Mouse (Mus musculus) stomach, embryonic 14.5 days (tissue): ENCODE results near the gene Pecam1. TPM values are rescaled to one million over a fixed set of nuclear protein-coding genes. Genes with fewer than 3 reads are reported as not detected.

Experiments
- ATAC-seq: fragments of 200-750 bp; cut with Nextera tagmentation; 2 replicates; pipeline ENCODE4 v1.8.0; 2017; ENCODE audit warnings: low read depth, moderate TSS enrichment; ENCODE audit not compliant: insufficient number of reproducible peaks, insufficient read depth, low FRiP score
- H3K27ac ChIP-seq: fragments of 300-500 bp; sonication (generic); 2 replicates; pipeline ENCODE4 v1.5.1; 2014; ENCODE audit warnings: mild to moderate bottlenecking, low read length, moderate library complexity, mixed read lengths
- H3K27me3 ChIP-seq: fragments of 300-500 bp; sonication (generic); 2 replicates; pipeline ENCODE4 v1.6.1; 2014; ENCODE audit warnings: low read length, control low read depth, mixed read lengths; ENCODE audit not compliant: control insufficient read depth, insufficient read depth
- H3K36me3 ChIP-seq: fragments of 300-500 bp; sonication (generic); 2 replicates; pipeline ENCODE4 v1.6.1; 2014; ENCODE audit warnings: mild to moderate bottlenecking, control low read depth, low read length, moderate library complexity, mixed read lengths; ENCODE audit not compliant: control insufficient read depth, insufficient read depth
- H3K4me1 ChIP-seq: fragments of 300-500 bp; sonication (generic); 2 replicates; pipeline ENCODE4 v1.6.1; 2014; ENCODE audit warnings: low read length, control low read depth, mixed read lengths; ENCODE audit not compliant: control insufficient read depth, insufficient read depth
- H3K4me2 ChIP-seq: fragments of 300-500 bp; sonication (generic); replicated peaks from 2 replicates; pipeline ENCODE4 v1.6.1; 2014; ENCODE audit warnings: low read depth, low read length, control low read depth
- H3K4me3 ChIP-seq: fragments of 300-500 bp; sonication (generic); 2 replicates; pipeline ENCODE4 v1.5.1; 2014; ENCODE audit warnings: low read depth, low read length, control low read depth
- H3K9ac ChIP-seq: fragments of 300-500 bp; sonication (generic); replicated peaks from 2 replicates; pipeline ENCODE4 v1.6.1; 2014; ENCODE audit warnings: low read depth, mild to moderate bottlenecking, control low read depth, low read length, moderate library complexity, mixed read lengths
- H3K9me3 ChIP-seq: fragments of 300-500 bp; sonication (generic); 2 replicates; pipeline ENCODE4 v1.6.1; 2016; ENCODE audit warnings: low read depth, low read length, control low read depth; ENCODE audit not compliant: control insufficient read depth
- WGBS: fragments of 180-500 bp; shearing (Covaris S2); extraction: QIAGEN DNeasy Blood & Tissue Kit; methylation state at CpG from one replicate; pipeline ENCODE4 v1.1.7; 2014; 5-methylcytosine and 5-hydroxymethylcytosine counted together
- polyA plus RNA-seq: library from polyadenylated mRNA; unstranded; fragments of >200 nt; fragmentation: Nextera tagmentation; extraction: Ambion mirVana; gene quantifications from 2 replicates; pipeline ENCODE4 v1.2.1, GENCODE M21; 2014

Pecam1 gene
- 41.9 and 45.2 TPM in 2 replicates for polyA plus RNA-seq

GRCm38 (mm10) chr11:106750121-106750751 lies at the start of gene Pecam1:
TSS of gene Pecam1 (minus strand) at chr11:106750628.
- no peaks in the 10 kb centered on the region for H3K27me3 ChIP-seq
- no peaks in the 10 kb centered on the region for H3K9me3 ChIP-seq
- H3K4me1 ChIP-seq: peaks cover 4% of the 10 kb centered on the region; the same call in 1 of the 2 replicates
- no peak within 1 kb of the TSS for H3K27ac ChIP-seq
- ATAC-seq: no peak
- 65% methylated on average over 13 of the region's 13 CpGs for WGBS
- H3K4me3 ChIP-seq: no peak within 1 kb of the TSS
- no peaks in the 10 kb centered on the region for H3K36me3 ChIP-seq
- no peak within 1 kb of the TSS for H3K4me2 ChIP-seq
- no peak within 1 kb of the TSS for H3K9ac ChIP-seq

GRCm38 (mm10) chr11:106795679-106796078 lies 45.3 kb upstream of the Pecam1 start:
- Histone ChIP-seq H3K9ac (no peak overlapping the region), H3K27me3 (no peaks in the 10 kb centered on the region), H3K27ac (no peak overlapping the region), H3K4me3 (no peak overlapping the region), H3K9me3 (no peaks in the 10 kb centered on the region), H3K36me3 (peaks cover 44% of the 10 kb centered on the region), H3K4me1 (no peaks in the 10 kb centered on the region), H3K4me2 (no peak overlapping the region)
- no peak for ATAC-seq
- WGBS: 46% methylated on average over 9 of the region's 9 CpGs

DNA sequence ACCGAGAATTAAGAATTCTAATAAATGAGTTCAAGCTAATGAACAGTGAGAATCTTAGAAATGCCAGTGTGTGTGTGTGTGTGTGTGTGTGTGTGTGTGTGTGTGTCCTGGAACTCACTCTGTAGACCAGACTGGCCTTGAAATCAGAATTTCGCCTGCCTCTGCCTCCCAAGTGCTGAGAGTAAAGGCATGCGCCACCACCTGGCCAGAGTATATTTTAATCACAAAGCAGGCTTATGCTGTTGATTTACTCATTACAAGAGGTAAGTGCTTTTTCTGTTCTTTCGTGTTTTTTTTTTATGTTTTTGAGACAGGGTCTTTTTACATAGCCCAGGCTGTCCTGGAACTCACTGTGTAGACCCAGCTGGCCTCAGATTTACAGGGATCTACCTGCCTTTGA lies 43.4 kb upstream of the Pecam1 start:
- Histone ChIP-seq H3K4me2 (no peak overlapping the region), H3K9ac (no peak overlapping the region), H3K4me3 (no peak overlapping the region), H3K36me3 (peaks cover 31% of the 10 kb centered on the region), H3K27me3 (no peaks in the 10 kb centered on the region), H3K27ac (no peak overlapping the region), H3K9me3 (no peaks in the 10 kb centered on the region), H3K4me1 (0 out of 2 replicates have a peak, but pooled peaks cover 5% of the 10 kb centered on the region)
- WGBS: 80% methylated on average over 4 of the region's 4 CpGs
- no peak for ATAC-seq

DNA sequence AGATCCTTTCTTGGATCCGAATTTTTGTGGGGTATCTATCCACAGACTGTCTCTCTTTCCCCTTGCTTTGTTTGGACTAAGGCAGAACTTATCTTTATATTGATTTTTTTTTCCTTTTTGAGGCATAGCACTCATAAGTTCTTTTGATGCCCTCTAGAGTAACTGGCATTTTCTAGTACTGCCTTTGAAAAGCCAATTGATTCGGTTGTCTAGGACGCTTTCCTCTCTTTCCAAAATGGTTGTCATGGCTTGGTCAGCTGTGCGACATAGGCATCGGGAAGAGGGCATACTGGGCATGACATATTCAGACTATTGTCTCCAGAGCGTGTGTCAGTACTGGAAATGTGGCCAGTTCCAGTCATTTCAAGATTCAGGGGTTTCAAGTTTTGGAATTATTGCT lies 39.2 kb upstream of the Pecam1 start:
- H3K27me3 ChIP-seq: no peaks in the 10 kb centered on the region
- no peaks in the 10 kb centered on the region for H3K9me3 ChIP-seq
- ATAC-seq: no peak
- H3K9ac ChIP-seq: peak overlapping the region; percentile 97
- 2% methylated on average over 6 of the region's 6 CpGs for whole genome bisulfite sequencing
- peak overlapping the region; percentile 97 for H3K27ac ChIP-seq
- peaks cover 13% of the 10 kb centered on the region; the same call in 1 of the 2 replicates for H3K4me1 ChIP-seq
- peak overlapping the region; percentile 52 for H3K4me3 ChIP-seq
- peaks cover 28% of the 10 kb centered on the region for H3K36me3 ChIP-seq
- peak overlapping the region; percentile 63 for H3K4me2 ChIP-seq

DNA sequence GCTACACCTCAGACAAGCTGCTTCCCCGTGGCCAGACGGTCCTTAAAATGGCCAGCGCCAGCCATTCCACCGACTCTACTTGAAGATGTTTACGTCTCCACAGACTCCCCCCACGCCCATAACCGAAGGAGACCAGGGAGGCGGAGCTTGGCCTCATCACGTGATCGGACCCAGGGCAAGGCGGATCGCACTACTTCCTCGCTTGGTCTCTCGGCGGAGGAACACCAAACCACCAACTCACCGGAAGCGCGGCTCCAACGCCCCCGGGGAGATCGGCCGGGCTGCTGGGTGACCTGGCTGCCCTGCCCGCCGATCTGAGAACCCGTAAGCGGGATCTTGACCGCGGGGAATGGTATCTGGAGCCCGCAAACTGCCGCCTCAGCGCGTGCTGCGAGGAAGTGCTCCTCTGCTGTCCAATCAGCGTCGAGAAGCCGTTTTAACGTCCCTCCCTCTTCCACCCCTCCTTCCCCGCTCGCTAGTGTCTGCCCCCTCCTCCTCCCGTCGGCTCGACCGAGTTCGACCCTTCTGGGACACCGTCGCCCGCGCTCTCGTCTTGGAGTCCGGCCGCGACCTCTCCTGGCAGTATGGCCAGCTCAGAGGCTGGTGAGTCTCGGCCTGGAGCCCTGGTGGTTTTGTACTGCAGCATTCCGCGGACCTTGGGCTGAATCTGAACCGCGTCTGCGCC lies 38.5 kb upstream of the Pecam1 start, which contains the start of the genes Ddx5 and Cep95:
Gene Ddx5 (minus strand): TSS at position 411 of the 685 bp plus-strand sequence.
Gene Cep95 (plus strand): TSS at position 478 of the 685 bp plus-strand sequence.
- Histone ChIP-seq H3K4me3 (peak within 1 kb of the TSS; percentile 52), H3K9me3 (no peaks in the 10 kb centered on the region), H3K9ac (peak within 1 kb of the TSS; percentile 97), H3K4me2 (peak within 1 kb of the TSS; percentile 63), H3K36me3 (peaks cover 28% of the 10 kb centered on the region), H3K4me1 (peaks cover 13% of the 10 kb centered on the region; the same call in 1 of the 2 replicates), H3K27me3 (no peaks in the 10 kb centered on the region), H3K27ac (peak within 1 kb of the TSS; percentile 97)
- peak; percentile 90 for ATAC-seq
- under 1% methylated on average over 58 of the region's 58 CpGs for WGBS

DNA sequence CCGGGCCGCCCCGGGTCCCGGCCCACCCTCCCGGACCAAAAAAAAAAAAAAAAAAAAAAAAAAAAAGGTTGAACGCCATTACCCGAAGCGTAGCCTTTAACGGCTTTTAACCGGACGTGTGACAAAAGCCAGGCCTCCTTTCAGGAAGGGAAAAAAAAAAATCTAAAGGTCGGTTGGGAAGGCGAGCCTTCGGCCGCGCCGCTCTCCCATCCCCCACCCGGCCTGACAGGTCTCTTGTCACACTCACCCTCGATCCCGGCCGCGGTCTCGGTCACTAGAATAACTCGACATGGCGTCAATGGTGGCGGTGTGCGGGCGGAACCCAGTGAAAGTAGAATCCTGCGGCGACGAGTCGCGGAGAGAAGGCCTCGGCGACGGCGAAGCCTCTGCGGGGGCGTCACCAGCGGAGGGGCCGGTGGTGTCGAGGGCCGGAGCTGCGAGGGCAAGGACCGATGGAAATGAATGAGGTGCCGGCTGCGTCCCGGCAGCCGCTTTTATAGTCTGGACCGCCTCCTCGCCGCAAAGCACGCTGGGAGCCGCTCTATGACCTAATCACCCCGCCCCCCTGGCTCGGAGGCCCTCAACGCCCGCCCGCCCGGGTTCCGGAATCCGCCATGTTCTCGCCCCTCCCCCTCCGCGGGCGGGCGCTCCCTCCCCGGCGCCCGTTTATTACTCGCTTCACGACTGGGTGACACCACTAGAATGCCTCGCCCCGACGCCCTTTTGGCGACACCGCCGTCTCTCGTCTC lies 37.8 kb upstream of the Pecam1 start:
- no peak overlapping the region; the same call in 1 of the 2 replicates for H3K4me2 ChIP-seq
- peak overlapping the region; percentile 52 for H3K4me3 ChIP-seq
- 1% methylated on average over 70 of the region's 79 CpGs for WGBS
- H3K36me3 ChIP-seq: peaks cover 35% of the 10 kb centered on the region
- H3K27ac ChIP-seq: peak overlapping the region; percentile 97
- H3K9ac ChIP-seq: peak overlapping the region; percentile 97
- no peaks in the 10 kb centered on the region for H3K9me3 ChIP-seq
- no peaks in the 10 kb centered on the region for H3K27me3 ChIP-seq
- H3K4me1 ChIP-seq: peaks cover 13% of the 10 kb centered on the region; the same call in 1 of the 2 replicates
- peak; percentile 82 for ATAC-seq

DNA sequence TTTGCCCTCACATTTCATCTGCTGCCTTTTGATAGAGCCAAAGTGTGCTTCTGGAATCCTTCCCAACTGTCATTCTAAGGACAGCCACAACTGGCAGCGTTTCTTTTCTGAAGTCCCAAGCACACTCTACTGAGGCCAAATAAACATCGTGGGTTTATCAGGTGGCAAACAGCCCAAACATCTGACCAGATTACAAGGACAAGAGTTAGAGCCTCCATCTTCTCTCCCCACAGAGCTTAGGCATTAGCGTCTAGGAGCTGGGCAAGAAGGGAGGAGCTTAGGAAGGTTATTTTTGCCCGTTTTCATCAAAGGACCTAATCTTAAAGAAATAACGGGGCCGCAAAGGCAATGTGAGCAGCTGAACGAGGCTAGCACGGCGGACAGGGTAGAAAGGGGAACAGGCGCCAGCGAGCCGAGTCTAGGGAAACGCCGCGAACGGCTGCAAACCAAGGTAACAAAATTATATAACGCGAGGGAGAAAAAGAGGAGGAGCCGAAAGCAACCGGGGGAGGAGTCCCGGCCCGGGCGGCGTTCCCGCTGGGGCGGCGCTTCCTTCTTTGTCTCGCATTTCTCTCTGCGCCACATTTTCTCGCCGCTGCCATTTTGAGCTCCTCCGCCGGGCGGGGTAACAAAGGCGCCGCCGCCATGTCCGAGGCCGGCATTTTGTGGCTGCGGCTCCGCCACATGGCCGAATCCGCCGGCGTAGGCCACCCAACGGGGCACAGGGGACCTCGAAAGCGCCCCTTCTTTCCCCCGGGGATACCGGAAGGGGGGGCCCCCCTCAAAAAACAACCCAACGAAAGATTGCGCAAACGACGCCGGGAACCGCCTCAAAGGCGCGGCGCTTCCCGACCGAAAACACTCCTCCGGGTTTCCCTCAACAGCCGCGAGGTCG lies 37.0 kb upstream of the Pecam1 start:
- Histone ChIP-seq H3K27me3 (no peaks in the 10 kb centered on the region), H3K4me3 (peak overlapping the region; percentile 52), H3K4me1 (peaks cover 13% of the 10 kb centered on the region; the same call in 1 of the 2 replicates), H3K9ac (peak overlapping the region; percentile 97), H3K27ac (peak overlapping the region; percentile 97), H3K4me2 (peak overlapping the region; percentile 76), H3K36me3 (peaks cover 43% of the 10 kb centered on the region), H3K9me3 (no peaks in the 10 kb centered on the region)
- ATAC-seq: peak; percentile 23; the same call in 1 of the 2 replicates
- WGBS: under 1% methylated on average over 65 of the region's 65 CpGs
